Mouse (Mus musculus) testis, adult 2 months (tissue): ENCODE results near the gene Dnal4.

Experiments used
- CTCF ChIP-seq: fragments of 200-500 bp; IDR thresholded peaks from 2 replicates; pipeline ENCODE4 v1.5.1; 2012; ENCODE audit warnings: low read depth, mild to moderate bottlenecking, inconsistent platforms, low read length, moderate library complexity; ENCODE audit not compliant: control insufficient read depth, insufficient read depth, insufficient replicate concordance
- POLR2A ChIP-seq: fragments of 200-500 bp; IDR thresholded peaks from 2 replicates; pipeline ENCODE4 v1.6.1; 2012; ENCODE audit warnings: low read depth, mild to moderate bottlenecking, inconsistent platforms, low read length, moderate library complexity; ENCODE audit not compliant: control insufficient read depth

DNA sequence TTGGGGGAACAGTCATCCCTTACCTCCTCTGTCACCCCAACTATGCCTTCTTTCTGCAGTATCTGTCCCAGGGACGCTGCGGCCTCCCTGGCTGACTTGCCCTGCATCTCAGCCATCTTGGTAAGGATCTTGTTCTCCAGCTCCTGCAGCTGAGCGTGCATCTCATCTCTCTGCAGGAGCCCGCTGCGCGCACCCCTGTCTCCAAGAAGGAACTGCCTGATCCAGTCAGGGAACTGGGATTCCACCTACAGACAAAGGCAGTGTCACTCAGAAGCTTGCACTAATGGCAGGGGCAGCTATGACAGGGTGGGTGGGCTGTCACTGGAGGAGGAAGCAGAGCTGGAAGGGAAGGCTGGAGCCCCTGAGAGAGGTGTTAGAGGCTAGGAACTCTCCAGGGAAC, 49.8 kb downstream of the Dnal4 start:
- TF ChIP-seq CTCF (no peak), POLR2A (no peak)
